Mouse (Mus musculus): Measurements from ENCODE around the gene Ppm1l.

DNA sequence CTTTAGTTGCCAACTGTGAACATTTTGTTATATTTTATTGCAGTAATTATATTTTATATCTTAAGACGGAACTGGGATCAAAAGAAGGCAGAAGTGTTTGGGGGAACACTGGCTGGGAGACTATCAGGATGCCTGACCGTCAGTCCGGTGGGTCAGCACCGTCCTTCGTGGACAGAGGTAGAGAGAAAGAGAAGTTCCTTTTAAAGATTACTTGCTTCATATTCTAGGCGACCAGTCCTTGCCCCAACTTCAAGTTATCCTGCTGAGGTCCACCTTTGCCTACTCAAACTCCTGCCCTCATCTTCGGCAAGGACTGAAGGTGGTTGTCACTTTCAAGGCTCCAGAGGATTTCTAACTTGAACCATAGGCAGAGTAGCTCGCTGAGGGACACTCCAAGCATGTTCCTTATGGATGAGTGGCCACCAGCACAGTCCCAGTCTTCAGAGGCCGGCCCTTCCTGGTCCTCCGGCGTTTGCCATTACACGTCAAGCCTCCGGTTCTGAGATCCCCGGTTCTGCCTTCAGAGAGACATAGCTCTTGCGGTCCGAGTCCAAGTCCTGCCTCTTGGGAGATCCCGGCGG, 761 bp upstream of the Ppm1l start:
- no peak for TF ChIP-seq POLR2A (IDR thresholded peaks at IDR 0.05; ENCODE audit: borderline replicate concordance, low read depth, low read length)
- TF ChIP-seq CTCF (IDR thresholded peaks at IDR 0.05; ENCODE audit: low read depth, low read length), result no peak

All from bone marrow macrophage, adult 2 months (primary cell).